Comparison of ENCODE assay signal across 8 mouse cellular contexts in genomic region chr17:88558168-88558842, GRCm38 (mm10). TPM values are rescaled to one million over a fixed set of nuclear protein-coding genes. Genes with fewer than 3 reads are reported as not detected.
DNase-seq lines count a peak whose midpoint lies in the region; ATAC-seq lines count a peak whose summit lies in the region.

No protein-coding gene starts in this region.

- intact Hi-C loops in left cerebral cortex, postnatal 4 days (cut with DNase I), result no loop called here

- peaks cover 50% of the 10 kb centered on the region for H3K36me3 ChIP-seq in liver, embryonic 12.5 days
- H3K36me3 ChIP-seq in neural tube, embryonic 12.5 days, result peaks cover 40% of the 10 kb centered on the region

- no peak overlapping the region for H3K9ac ChIP-seq in liver, embryonic 12.5 days
- no peak overlapping the region for H3K9ac ChIP-seq in neural tube, embryonic 12.5 days

- peaks cover 8% of the 10 kb centered on the region; the same call in 1 of the 2 replicates for H3K4me1 ChIP-seq in liver, embryonic 12.5 days
- H3K4me1 ChIP-seq in neural tube, embryonic 12.5 days, result no peaks in the 10 kb centered on the region

- no peak overlapping the region for H3K4me2 ChIP-seq in liver, embryonic 12.5 days
- no peak overlapping the region for H3K4me2 ChIP-seq in neural tube, embryonic 12.5 days (replicated peaks)

- no peaks in the 10 kb centered on the region for H3K27me3 ChIP-seq in liver, embryonic 12.5 days (replicated peaks)
- no peaks in the 10 kb centered on the region for H3K27me3 ChIP-seq in neural tube, embryonic 12.5 days (replicated peaks)

- WGBS in liver, embryonic 12.5 days (ENCODE audit: insufficient replicate concordance), result 51% methylated on average over 13 of the region's 13 CpGs
- WGBS in neural tube, embryonic 12.5 days, result 34% methylated on average over 13 of the region's 13 CpGs

- ATAC-seq in liver, embryonic 12.5 days, result no peak
- peak; percentile 61; the same call in 1 of the 2 replicates for ATAC-seq in neural tube, embryonic 12.5 days (ENCODE audit: low FRiP score, low read depth)

- DNase-seq in liver, result peak; percentile 51
- DNase-seq in cerebellum, postnatal 36 days, result peak; percentile 77 to 86
- DNase-seq in frontal cortex, postnatal 36 days (ENCODE audit: low spot score in 2 of 2), result peak; percentile 46 to 71
- DNase-seq in kidney, adult 11 months, result peak; percentile 68
- DNase-seq in left cerebral cortex, postnatal 4 days, result peak; percentile 75
- peak; percentile 84 for DNase-seq in yolk sac, embryonic 10.5 days (ENCODE audit: low spot score)

- no peak overlapping the region for H3K4me3 ChIP-seq in liver, embryonic 12.5 days
- H3K4me3 ChIP-seq in neural tube, embryonic 12.5 days, result no peak overlapping the region

- H3K9me3 ChIP-seq in liver, embryonic 12.5 days (replicated peaks), result no peaks in the 10 kb centered on the region
- no peaks in the 10 kb centered on the region for H3K9me3 ChIP-seq in neural tube, embryonic 12.5 days

- H3K27ac ChIP-seq in liver, embryonic 12.5 days, result no peak overlapping the region
- no peak overlapping the region for H3K27ac ChIP-seq in neural tube, embryonic 12.5 days

RNA-seq across cellular contexts. Expression of gene Ppp1r21, which starts 28.4 kb away (rescaled TPM):
- 8.8 and 11.2 TPM in 2 replicates for polyA plus RNA-seq in liver, embryonic 12.5 days (2016; fragmentation: Nextera tagmentation; extraction: Ambion mirVana)
- 10 to 100 TPM; 71.4 to 71.6 TPM for total RNA-seq in left cerebral cortex, postnatal 4 days (2021)
- 32.4 and 33.3 TPM in 2 replicates for polyA plus RNA-seq in neural tube, embryonic 12.5 days (2016; fragmentation: Nextera tagmentation; extraction: Ambion mirVana)

RNA-seq across cellular contexts. Expression of gene Ston1, which starts 39.2 kb away (rescaled TPM):
- 1.4 TPM in 2 replicates for polyA plus RNA-seq in liver, embryonic 12.5 days (2016; fragmentation: Nextera tagmentation; extraction: Ambion mirVana)
- 10 to 100 TPM in 1 of 2 experiments, 1 to 10 TPM in 1; 9.1 to 11.1 TPM for total RNA-seq in left cerebral cortex, postnatal 4 days (2021)
- 2.4 and 2.6 TPM in 2 replicates for polyA plus RNA-seq in neural tube, embryonic 12.5 days (2016; fragmentation: Nextera tagmentation; extraction: Ambion mirVana)
